Mouse (Mus musculus): Measurements from ENCODE around the gene Upf1. TPM values are rescaled to one million over a fixed set of nuclear protein-coding genes. Genes with fewer than 3 reads are reported as not detected.
A peak's percentile ranks its signal among the peaks of the same experiment; 100 is the strongest.

The Upf1 gene
- polyA plus RNA-seq, 1 experiment from 2014 or later = 5.6 TPM

- Histone ChIP-seq H3K4me2 (ENCODE audit: low read depth, low read length) (peak overlapping the region; percentile 97), H3K27me3 (ENCODE audit: control insufficient read depth, insufficient read depth, low read depth, low read length) (no peaks in the 10 kb centered on the region), H3K9me3 (replicated peaks; ENCODE audit: control insufficient read depth, low read length) (no peaks in the 10 kb centered on the region), H3K9ac (ENCODE audit: low read depth, low read length) (peak overlapping the region; percentile 99), H3K27ac (ENCODE audit: low read length) (peak overlapping the region; percentile 96), H3K36me3 (ENCODE audit: control insufficient read depth, insufficient read depth) (peaks cover 15% of the 10 kb centered on the region), H3K4me1 (ENCODE audit: control insufficient read depth, low read depth, low read length) (peaks cover 73% of the 10 kb centered on the region), H3K4me3 (ENCODE audit: low read depth, low read length) (peak overlapping the region; percentile 96)
- 29% methylated on average over 15 of the region's 15 CpGs for WGBS (ENCODE audit: insufficient replicate concordance)
- no peak for ATAC-seq (ENCODE audit: low read depth)
Measured at GRCm38 (mm10) chr8:70351035-70351999, 1.8 kb downstream of the Upf1 start.

GRCm38 (mm10) chr8:70347860-70348420, 5.1 kb downstream of the Upf1 start:
- Histone ChIP-seq H3K36me3 (ENCODE audit: control insufficient read depth, insufficient read depth) (peaks cover 30% of the 10 kb centered on the region), H3K9me3 (replicated peaks; ENCODE audit: control insufficient read depth, low read length) (no peaks in the 10 kb centered on the region), H3K4me2 (ENCODE audit: low read depth, low read length) (no peak overlapping the region), H3K4me3 (ENCODE audit: low read depth, low read length) (no peak overlapping the region), H3K9ac (ENCODE audit: low read depth, low read length) (no peak overlapping the region), H3K27ac (ENCODE audit: low read length) (no peak overlapping the region), H3K27me3 (ENCODE audit: control insufficient read depth, insufficient read depth, low read depth, low read length) (no peaks in the 10 kb centered on the region), H3K4me1 (ENCODE audit: control insufficient read depth, low read depth, low read length) (peaks cover 68% of the 10 kb centered on the region)
- no peak for ATAC-seq (ENCODE audit: low read depth)
- WGBS (ENCODE audit: insufficient replicate concordance) = 67% methylated on average over 1 of the region's 1 CpGs

DNA sequence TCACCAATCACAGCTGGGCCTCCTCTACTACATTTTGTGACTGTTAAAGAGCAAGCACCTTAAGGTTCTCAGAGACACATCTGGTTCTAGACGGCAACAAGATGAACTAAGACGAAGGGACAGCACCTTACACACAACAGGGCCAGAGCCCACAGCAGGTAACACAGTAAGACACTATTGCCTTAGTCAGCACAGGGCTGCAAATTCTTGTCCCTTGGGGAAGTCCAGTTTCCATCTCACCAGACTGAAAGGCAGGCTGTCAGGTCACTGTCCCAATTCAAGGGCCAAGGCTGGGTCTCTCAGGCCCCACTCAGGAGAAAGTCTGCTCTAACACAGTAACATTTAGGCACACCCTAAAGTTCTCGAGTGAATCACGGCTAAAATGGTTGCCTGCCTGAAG, 5.6 kb downstream of the Upf1 start:
- Histone ChIP-seq H3K27me3 (ENCODE audit: control insufficient read depth, insufficient read depth, low read depth, low read length) (no peaks in the 10 kb centered on the region), H3K9me3 (replicated peaks; ENCODE audit: control insufficient read depth, low read length) (no peaks in the 10 kb centered on the region), H3K9ac (ENCODE audit: low read depth, low read length) (no peak overlapping the region), H3K27ac (ENCODE audit: low read length) (no peak overlapping the region), H3K4me3 (ENCODE audit: low read depth, low read length) (no peak overlapping the region), H3K4me2 (ENCODE audit: low read depth, low read length) (no peak overlapping the region), H3K36me3 (ENCODE audit: control insufficient read depth, insufficient read depth) (peaks cover 35% of the 10 kb centered on the region), H3K4me1 (ENCODE audit: control insufficient read depth, low read depth, low read length) (peaks cover 68% of the 10 kb centered on the region)
- WGBS (ENCODE audit: insufficient replicate concordance) = 75% methylated on average over 4 of the region's 4 CpGs
- no peak for ATAC-seq (ENCODE audit: low read depth)

DNA sequence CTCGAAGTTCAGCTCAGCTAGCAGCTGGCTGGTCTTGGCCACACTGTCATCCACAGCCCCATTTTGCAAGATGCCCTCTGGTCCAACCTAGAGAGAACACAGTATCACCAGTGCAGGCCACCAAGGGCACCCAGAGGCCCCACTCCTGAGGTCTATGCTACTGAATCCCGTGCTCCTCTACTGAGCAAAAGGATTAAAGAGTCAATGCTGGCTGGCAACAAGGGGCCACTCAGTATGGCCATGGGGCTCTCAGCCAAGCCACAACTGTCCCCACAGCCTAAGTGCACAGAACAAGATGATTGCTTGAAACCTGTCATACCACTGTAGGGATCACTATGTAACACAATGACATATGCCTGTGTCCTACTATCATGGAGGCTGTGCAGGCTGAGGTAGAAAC, 8.8 kb downstream of the Upf1 start:
- no peak for ATAC-seq (ENCODE audit: low read depth)
- H3K4me1 ChIP-seq (ENCODE audit: control insufficient read depth, low read depth, low read length) = peaks cover 41% of the 10 kb centered on the region
- H3K27ac ChIP-seq (ENCODE audit: low read length) = 0 out of 2 replicates have a peak overlapping the region, but pooled peaks have one; percentile 2

GRCm38 (mm10) chr8:70343696-70344095, 9.4 kb downstream of the Upf1 start:
- 61% methylated on average over 6 of the region's 6 CpGs for WGBS (ENCODE audit: insufficient replicate concordance)
- no peaks in the 10 kb centered on the region for H3K27me3 ChIP-seq (ENCODE audit: control insufficient read depth, insufficient read depth, low read depth, low read length)
- peaks cover 61% of the 10 kb centered on the region for H3K36me3 ChIP-seq (ENCODE audit: control insufficient read depth, insufficient read depth)
- H3K9me3 ChIP-seq (replicated peaks; ENCODE audit: control insufficient read depth, low read length) = no peaks in the 10 kb centered on the region
- ATAC-seq (ENCODE audit: low read depth) = 0 out of 2 replicates have a peak, but pooled peaks have one; percentile 23
- no peak overlapping the region for H3K27ac ChIP-seq (ENCODE audit: low read length)
- H3K4me1 ChIP-seq (ENCODE audit: control insufficient read depth, low read depth, low read length) = peaks cover 35% of the 10 kb centered on the region
- H3K9ac ChIP-seq (ENCODE audit: low read depth, low read length) = no peak overlapping the region
- no peak overlapping the region for H3K4me3 ChIP-seq (ENCODE audit: low read depth, low read length)
- no peak overlapping the region for H3K4me2 ChIP-seq (ENCODE audit: low read depth, low read length)

More for the DNA sequence above, 8.8 kb downstream of the Upf1 start:
- Histone ChIP-seq H3K9me3 (replicated peaks; ENCODE audit: control insufficient read depth, low read length) (no peaks in the 10 kb centered on the region), H3K4me3 (ENCODE audit: low read depth, low read length) (no peak overlapping the region), H3K9ac (ENCODE audit: low read depth, low read length) (no peak overlapping the region), H3K27me3 (ENCODE audit: control insufficient read depth, insufficient read depth, low read depth, low read length) (no peaks in the 10 kb centered on the region), H3K36me3 (ENCODE audit: control insufficient read depth, insufficient read depth) (peaks cover 60% of the 10 kb centered on the region), H3K4me2 (ENCODE audit: low read depth, low read length) (no peak overlapping the region)
- 87% methylated on average over 2 of the region's 2 CpGs for WGBS (ENCODE audit: insufficient replicate concordance)

GRCm38 (mm10) chr8:70343076-70343475, 10.0 kb downstream of the Upf1 start:
- Histone ChIP-seq H3K36me3 (ENCODE audit: control insufficient read depth, insufficient read depth) (peaks cover 67% of the 10 kb centered on the region), H3K9me3 (replicated peaks; ENCODE audit: control insufficient read depth, low read length) (no peaks in the 10 kb centered on the region), H3K4me3 (ENCODE audit: low read depth, low read length) (no peak overlapping the region), H3K27me3 (ENCODE audit: control insufficient read depth, insufficient read depth, low read depth, low read length) (no peaks in the 10 kb centered on the region), H3K27ac (ENCODE audit: low read length) (no peak overlapping the region), H3K4me2 (ENCODE audit: low read depth, low read length) (no peak overlapping the region), H3K4me1 (ENCODE audit: control insufficient read depth, low read depth, low read length) (peaks cover 28% of the 10 kb centered on the region), H3K9ac (ENCODE audit: low read depth, low read length) (no peak overlapping the region)
- WGBS (ENCODE audit: insufficient replicate concordance) = 91% methylated on average over 7 of the region's 7 CpGs
- no peak for ATAC-seq (ENCODE audit: low read depth)

DNA sequence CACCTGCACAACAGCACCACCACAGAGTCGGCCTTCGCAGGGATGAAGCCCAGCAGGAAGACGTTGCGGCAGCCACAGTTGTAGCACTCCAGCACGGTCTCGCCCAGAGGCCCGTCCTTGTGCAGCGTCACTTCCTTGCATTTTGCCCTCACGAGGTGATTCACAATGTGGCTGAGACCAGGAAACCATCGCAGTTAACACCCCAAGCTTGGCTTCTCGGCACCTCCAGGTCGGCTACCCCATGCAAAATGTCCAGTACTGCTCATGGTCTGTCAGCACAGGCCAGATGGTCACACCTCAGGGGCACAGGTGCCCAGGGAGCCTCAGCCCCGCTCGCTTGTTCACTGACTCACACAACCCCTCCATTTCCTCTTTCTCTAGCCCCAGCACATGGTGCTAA, 11.1 kb downstream of the Upf1 start:
- no peak overlapping the region for H3K9ac ChIP-seq (ENCODE audit: low read depth, low read length)
- no peaks in the 10 kb centered on the region for H3K9me3 ChIP-seq (replicated peaks; ENCODE audit: control insufficient read depth, low read length)
- H3K4me2 ChIP-seq (ENCODE audit: low read depth, low read length) = no peak overlapping the region
- no peaks in the 10 kb centered on the region for H3K27me3 ChIP-seq (ENCODE audit: control insufficient read depth, insufficient read depth, low read depth, low read length)
- no peak for ATAC-seq (ENCODE audit: low read depth)
- H3K36me3 ChIP-seq (ENCODE audit: control insufficient read depth, insufficient read depth) = peaks cover 78% of the 10 kb centered on the region
- H3K4me3 ChIP-seq (ENCODE audit: low read depth, low read length) = no peak overlapping the region
- peaks cover 24% of the 10 kb centered on the region for H3K4me1 ChIP-seq (ENCODE audit: control insufficient read depth, low read depth, low read length)
- 86% methylated on average over 14 of the region's 14 CpGs for WGBS (ENCODE audit: insufficient replicate concordance)
- H3K27ac ChIP-seq (ENCODE audit: low read length) = no peak overlapping the region

DNA sequence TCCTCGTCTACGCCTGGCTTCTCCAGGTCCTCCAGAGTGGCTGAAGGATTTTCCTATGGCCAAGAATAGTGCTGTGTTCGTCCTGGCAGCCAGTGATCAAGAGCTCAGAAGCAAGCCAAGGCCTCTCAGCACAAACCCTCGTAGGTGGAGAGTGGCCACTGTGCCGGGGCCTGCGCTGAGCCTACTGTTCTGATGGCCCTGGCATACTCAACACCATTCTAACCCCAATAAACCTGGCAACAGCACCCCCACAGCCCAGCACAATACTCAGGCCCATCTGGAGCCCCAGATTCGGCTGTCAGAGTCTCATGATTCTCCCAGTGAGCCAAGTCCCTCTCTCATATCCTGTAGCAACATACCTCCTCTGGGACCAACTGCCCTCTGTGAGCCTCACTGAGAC, 12.4 kb downstream of the Upf1 start:
- no peak overlapping the region for H3K9ac ChIP-seq (ENCODE audit: low read depth, low read length)
- peaks cover 14% of the 10 kb centered on the region for H3K4me1 ChIP-seq (ENCODE audit: control insufficient read depth, low read depth, low read length)
- no peaks in the 10 kb centered on the region for H3K9me3 ChIP-seq (replicated peaks; ENCODE audit: control insufficient read depth, low read length)
- no peak overlapping the region for H3K27ac ChIP-seq (ENCODE audit: low read length)
- no peak overlapping the region for H3K4me2 ChIP-seq (ENCODE audit: low read depth, low read length)
- peaks cover 87% of the 10 kb centered on the region for H3K36me3 ChIP-seq (ENCODE audit: control insufficient read depth, insufficient read depth)
- WGBS (ENCODE audit: insufficient replicate concordance) = 91% methylated on average over 7 of the region's 7 CpGs
- no peaks in the 10 kb centered on the region for H3K27me3 ChIP-seq (ENCODE audit: control insufficient read depth, insufficient read depth, low read depth, low read length)
- H3K4me3 ChIP-seq (ENCODE audit: low read depth, low read length) = no peak overlapping the region
- no peak for ATAC-seq (ENCODE audit: low read depth)

GRCm38 (mm10) chr8:70338931-70339330, 14.1 kb downstream of the Upf1 start:
- no peak overlapping the region for H3K9ac ChIP-seq (ENCODE audit: low read depth, low read length)
- ATAC-seq (ENCODE audit: low read depth) = no peak
- no peak overlapping the region for H3K4me2 ChIP-seq (ENCODE audit: low read depth, low read length)
- no peaks in the 10 kb centered on the region for H3K27me3 ChIP-seq (ENCODE audit: control insufficient read depth, insufficient read depth, low read depth, low read length)
- no peak overlapping the region for H3K4me3 ChIP-seq (ENCODE audit: low read depth, low read length)
- H3K36me3 ChIP-seq (ENCODE audit: control insufficient read depth, insufficient read depth) = peaks cover 98% of the 10 kb centered on the region
- no peaks in the 10 kb centered on the region for H3K9me3 ChIP-seq (replicated peaks; ENCODE audit: control insufficient read depth, low read length)
- H3K4me1 ChIP-seq (ENCODE audit: control insufficient read depth, low read depth, low read length) = no peaks in the 10 kb centered on the region
- H3K27ac ChIP-seq (ENCODE audit: low read length) = no peak overlapping the region
- WGBS (ENCODE audit: insufficient replicate concordance) = 81% methylated on average over 7 of the region's 7 CpGs

Measured in liver, embryonic 16.5 days (tissue).